Mouse (Mus musculus) lung, postnatal 36 days (tissue): ENCODE measurements around the gene Prss57.

Source experiments
- DNase-seq: peaks from one replicate; pipeline ENCODE4 v3.0.0; 2022; ENCODE audit warnings: mixed read lengths

The Prss57 gene

DNA sequence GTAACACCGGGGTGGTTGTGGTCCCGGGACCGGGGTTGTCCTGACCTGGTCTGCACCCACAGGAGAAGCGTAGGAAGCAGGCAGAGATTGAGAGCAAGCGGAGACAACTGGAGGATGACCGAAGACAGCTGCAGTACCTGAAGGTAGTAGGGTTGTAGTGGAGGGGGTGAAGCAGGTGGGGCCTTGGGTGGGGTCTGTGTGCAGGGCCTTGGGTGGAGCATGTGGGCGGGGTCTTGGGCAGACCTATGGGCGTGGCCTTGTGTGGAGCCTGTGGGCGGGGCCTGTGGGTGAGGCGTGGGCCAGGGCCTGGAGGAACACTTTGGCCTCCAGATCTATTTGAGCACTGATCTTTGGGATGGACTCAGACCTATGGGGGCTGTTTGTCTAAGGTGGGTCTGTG lies 16.2 kb upstream of the Prss57 start:
- DNase-seq, result no peak

- DNase-seq, result no peak
Measured at GRCm38 (mm10) chr10:79806331-79806730, 15.6 kb upstream of the Prss57 start.

GRCm38 (mm10) chr10:79805636-79806035 lies 14.9 kb upstream of the Prss57 start:
- no peak for DNase-seq

DNA sequence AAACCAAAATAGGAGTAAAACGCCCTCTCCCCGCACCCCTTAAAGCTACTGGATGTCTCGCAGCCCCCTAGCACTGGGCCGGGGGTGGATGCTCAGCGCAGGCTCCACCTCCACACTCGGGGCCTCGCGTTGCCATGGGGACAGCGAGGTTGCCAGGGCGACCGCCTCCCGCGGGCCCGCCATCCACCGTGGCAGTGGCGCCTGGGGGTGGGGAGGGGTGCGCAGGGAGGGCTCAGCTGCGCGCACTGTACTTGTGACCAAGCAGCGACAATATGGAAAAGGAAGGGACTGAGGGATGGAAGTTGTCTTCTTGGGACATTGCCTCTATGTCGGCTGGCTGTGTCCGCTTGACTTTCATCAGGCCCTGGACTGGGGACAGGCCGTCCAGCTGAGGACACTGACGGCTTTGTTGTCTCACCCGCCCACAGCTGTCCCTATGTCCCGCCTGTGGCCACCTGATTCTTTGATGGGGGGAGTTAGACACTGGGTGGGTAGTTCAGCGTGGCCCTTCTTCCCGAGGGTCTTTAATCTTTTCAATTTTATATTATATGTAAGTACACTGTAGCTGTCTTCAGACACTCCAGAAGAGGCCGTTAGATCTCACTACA lies 13.1 kb upstream of the Prss57 start:
- no peak for DNase-seq

DNA sequence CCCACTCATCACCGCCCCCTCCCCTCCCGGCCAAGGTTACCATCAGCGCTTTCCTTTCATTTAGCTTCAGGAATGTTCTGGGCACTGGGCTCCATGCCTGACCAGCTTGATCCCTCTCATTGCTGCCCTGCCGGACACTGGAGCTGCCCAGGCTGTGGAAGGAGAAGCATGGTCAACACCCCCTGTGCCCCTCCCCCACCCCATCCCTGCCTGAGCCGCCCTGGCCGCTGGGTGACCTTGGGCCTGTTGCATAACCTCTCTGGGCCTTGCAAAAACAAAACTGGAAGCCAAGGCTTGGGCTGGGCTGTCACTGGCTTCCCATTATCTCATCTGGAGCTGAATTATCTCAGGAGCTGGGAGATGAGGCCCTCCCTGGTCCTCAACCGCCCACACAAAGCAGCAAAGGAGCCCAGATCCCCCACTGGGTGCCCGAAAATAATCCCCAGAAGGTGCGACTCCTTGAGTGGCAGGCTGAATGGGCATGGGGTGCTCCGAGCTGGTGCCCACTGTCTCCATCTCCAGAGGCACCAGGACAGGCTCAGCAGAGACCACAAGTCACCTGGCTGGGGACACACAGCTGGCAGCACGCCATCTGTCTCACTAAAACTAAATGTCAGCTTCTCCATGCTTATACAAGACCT lies 11.7 kb upstream of the Prss57 start:
- DNase-seq, result peak; percentile 79

- no peak for DNase-seq
Measured at GRCm38 (mm10) chr10:79801837-79802236, 11.1 kb upstream of the Prss57 start.

DNA sequence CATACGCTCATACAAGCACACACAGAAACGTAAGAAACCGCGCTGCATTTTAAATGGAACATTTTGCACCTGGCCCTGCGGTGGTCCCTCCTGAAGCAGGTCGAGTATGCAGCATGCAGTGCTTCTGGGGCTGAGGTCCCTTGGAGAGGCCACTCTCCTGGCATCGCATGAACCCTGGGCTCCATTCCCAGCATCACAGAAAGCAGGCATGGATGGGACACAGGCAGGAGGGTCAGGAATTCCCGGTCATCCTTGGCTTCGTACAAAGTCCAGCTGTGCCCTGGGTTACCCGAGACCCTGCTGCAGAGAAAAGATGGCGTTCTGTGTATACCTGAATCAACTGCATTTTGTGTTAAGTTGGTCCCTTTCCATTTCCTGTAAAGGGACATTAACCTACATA lies 9.7 kb upstream of the Prss57 start:
- no peak for DNase-seq

DNA sequence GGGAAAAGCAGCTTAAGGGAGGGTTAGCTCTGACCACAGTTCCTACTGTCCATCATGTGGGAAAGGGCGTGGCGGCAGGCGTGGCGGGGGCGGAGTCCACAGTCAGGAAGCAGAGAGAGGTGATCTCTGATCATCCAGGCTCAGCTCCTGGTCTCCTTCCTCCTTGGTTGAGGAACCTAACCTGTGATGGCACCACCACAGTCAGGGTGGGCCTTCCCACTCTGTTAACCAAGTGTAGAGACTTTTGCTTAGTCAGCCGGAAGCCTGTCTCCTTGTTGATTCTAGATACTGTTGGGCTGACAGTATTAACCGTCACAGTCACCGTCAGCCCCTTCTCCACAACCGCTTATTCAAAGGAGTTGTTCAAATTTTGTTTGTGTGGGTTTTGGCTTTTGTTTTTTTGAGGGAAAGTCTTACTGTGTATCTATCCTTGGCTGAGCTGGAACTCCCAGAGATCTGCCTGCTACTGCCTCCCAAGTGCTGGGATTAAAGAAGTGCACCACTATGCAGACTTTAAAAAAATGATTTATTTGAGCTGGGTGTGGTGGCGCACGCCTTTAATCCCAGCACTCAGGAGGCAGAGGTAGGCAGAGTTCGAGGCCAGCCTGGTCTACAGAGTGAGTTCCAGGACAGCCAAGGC lies 7.6 kb upstream of the Prss57 start:
- peak; percentile 59 for DNase-seq

DNA sequence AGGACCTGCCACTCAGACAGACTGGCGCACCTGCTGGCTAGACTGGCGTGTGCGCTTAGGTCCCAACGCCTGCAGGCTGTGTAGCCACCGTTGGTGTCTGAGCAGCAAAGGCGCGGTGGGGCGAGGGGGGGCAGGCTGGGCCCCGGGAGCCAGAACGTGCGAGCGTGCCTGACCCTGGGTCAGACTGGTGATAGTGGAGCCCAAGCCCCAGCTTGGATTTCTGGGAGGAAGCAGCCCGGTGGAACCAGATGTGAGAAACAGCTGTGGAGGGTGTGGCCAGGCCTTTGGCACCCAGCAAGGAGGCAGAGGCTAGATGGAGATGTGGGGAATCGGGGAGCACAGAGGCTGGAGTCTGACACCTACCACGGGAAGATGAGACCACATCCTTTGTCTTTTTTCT lies 6.6 kb upstream of the Prss57 start:
- DNase-seq, result no peak

- DNase-seq, result no peak
Measured at GRCm38 (mm10) chr10:79795905-79796304, 5.1 kb upstream of the Prss57 start.

DNA sequence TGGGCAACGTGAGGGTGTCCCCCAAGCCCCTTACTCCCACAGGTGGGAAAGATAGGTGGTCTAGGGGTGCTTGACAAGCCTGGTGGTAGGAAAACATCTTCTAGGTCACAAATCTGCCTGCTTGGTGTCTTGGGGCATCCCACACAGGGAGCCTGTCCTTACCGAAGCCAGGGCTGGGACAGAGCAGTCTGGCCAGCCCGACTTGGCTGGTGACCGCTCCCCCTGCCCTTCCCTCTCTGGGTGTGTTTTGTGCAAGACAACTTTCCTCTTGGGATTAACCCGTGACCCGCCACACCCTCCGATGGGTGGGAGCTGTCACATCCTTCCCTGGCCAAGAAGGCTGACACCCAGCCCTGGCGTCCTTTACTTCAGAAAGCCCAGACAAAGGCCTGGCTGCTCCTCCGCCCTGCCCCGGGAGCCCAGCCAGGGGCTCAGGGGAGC lies 3.8 kb upstream of the Prss57 start:
- peak; percentile 89 for DNase-seq

DNA sequence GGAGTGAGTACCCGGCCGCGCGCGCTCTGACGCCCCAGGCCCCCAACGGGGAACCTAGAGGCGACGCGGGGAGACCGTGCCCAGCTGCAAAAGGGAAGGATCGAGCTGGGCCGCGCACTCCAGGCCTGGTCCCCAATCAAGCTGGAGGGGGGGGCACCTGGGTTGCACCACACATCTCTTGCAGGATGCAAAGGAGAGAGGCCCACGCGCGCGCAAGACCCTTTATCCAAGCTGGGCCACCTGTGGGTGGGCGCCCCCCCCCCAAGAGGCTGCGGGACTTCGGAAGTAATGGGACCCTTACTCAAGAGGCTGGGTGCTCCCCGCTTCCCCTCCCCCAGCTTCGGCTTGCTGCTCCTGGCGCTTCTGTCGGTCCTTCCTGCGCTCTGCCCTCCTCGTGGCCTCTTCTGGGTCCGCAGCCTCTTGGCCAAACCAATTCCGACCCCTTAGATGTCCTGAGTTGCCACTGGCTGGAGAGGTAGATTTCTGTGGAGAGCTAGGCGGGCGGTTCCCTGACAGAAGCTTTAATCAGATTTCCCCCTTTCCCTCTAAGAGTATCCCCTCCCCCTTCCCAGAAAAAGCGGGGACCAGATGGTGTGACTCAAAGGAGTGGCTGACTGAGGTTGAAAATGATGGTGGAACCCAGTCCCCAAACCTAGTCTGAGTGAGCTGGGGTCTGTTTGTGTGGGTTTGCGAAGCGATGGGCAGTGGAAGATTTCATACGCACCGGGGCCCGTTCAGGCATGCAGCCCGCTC lies 3.2 kb upstream of the Prss57 start:
- no peak for DNase-seq

DNA sequence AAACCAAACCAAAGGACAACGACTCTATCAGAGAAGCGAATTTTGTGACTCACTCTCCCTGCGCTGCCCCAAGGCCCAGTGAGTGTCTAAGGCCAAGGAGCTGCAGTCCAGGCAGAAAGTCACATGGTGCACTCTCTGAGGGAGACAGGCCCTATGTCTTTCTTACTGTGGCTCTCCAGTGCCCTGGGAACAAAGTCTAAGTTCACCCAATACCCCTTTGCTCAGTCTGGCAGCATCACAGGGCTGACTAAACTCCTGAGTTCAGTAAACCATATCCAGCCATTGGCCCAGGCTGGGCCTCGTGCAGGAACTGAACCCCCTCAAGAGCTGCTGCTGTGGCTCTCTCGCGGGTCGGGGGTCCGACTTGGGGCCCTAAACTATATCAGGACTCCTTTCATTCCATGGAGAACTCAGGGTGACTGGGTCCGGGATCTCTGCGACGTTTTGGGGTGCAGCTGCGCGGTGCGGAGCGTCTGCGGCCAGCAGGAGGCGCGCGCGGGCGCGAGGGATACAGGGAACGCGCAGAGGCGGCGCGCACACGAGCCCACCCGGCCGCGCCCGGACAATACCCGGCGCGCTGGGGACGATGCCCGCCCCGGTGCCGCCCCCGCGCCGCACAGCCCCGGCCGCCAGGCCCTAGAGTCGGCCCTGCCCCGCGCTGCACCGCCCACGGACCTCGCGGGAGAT lies 2.4 kb upstream of the Prss57 start, which contains the start of gene Palm:
Gene Palm, plus strand, starts transcription at position 522 of the 687 bp plus-strand sequence.
- DNase-seq, result peak; percentile 78

DNA sequence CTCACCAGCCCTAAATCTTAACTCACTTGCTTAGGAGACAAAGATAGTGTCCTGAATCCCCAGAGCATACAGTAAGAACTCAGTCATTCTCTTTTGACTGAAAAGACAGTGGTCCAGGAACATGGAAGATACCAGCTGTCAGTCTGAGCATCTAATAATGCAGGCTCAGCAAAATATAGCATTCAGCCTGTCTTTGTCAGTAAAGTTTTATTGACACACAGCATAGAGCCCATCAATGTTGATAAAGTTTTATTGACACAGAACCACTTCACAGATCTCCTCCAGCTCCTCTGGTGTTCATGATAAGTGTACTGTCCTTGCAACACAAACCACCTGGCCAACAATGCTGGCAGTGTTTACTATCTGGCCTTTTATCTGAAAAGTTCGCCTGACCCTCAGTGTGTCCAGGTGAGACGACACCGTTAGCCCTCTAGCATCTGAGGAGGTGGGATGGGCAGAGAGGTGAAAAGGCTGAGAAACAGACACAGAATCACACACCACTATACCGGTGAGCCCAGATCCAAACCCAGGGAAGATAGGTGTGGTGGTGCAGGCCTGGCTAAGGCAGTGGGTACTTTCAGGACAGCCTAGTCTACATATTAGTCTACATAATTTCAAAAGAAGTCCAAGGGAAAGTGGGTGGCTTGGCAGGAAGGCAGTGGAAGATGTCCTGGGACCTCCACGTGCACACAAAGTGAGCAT lies 1.7 kb upstream of the Prss57 start:
- no peak for DNase-seq

GRCm38 (mm10) chr10:79789581-79789980 lies 1.2 kb downstream of the Prss57 start:
- no peak for DNase-seq

DNA sequence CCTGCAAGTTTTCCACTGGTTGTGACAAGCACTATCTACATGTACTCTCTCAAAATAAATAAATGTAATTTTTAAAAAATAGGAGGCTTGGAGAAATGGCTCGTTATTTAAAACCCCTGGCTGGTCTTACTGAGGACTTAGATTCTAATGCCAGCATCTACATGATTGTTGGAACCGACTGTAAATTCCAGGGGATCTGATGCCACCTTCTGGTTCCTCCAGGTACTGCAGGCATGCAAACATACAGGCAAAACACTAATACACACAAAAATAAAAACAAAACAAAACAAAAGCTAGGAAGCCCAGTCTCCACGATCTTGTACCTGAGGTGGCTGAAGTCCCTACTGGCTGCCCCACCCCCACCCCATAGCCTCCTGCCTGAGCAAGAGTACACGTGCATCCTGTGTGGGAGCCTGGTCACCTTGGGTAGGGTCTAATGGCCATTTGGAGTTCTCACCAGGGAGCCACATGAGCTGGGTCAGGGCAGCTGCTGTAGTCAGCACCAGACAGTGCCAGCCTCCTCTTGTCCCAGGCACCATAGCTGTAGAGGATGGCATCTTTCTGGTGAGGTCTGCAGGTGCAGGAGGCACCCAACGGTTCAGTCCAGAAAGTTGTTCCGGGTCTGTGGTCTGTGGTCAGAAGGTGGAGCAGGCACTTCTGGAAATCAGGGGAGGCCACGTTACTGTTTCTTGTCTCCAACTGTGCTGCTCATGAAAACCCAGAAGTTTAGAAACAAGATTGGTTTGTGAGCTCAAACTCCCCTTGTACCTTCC lies 2.2 kb downstream of the Prss57 start:
- peak; percentile 93 for DNase-seq

GRCm38 (mm10) chr10:79783920-79784800 lies 6.6 kb downstream of the Prss57 start:
- peak; percentile 70 for DNase-seq

GRCm38 (mm10) chr10:79783050-79783449 lies 7.7 kb downstream of the Prss57 start:
- no peak for DNase-seq

DNA sequence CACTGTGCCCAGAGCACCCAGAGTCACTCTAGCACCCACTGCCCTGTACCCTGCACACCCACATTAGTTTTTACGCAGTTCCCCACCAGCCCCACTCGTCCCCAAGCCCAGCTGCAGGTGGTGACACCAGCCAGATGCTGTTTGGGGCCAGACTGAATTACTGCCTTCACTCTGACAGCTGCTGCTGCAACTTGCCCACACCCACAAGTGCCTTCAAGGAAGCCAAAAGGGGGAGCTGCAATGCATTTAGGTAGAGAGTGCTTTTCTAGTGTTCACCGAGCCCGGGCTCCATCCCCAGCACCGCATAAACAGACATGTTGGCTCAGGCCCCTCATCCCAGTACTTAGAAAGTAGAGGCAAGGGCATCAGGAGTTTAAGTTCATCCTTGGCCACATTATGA lies 8.8 kb downstream of the Prss57 start:
- DNase-seq, result no peak

- no peak for DNase-seq
Measured at GRCm38 (mm10) chr10:79781139-79781538, 9.6 kb downstream of the Prss57 start.

DNA sequence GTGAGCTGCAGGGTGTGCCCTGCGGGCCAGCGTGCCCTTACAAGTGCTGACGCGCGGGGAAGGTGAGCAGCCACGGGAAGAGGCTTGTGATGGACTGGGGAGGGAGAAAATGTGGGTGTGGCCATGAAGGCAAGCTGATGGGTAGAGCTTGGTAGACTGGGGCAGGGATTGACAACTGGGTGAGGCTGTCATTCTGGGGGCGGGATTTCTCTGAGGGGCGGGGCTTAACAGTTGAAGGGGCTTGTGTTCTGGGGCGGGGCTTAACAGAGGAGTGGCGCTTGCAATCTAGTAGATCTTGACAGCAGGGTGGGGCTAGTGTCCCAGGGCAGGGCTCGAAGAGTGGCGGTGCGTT lies 10.1 kb downstream of the Prss57 start:
- peak; percentile 88 for DNase-seq
